In genomic region chr9:53006085-53006484, GRCm38 (mm10) we compare ENCODE assay signal across 18 mouse cellular contexts.
DNase-seq lines count a peak whose midpoint lies in the region; ATAC-seq and TF ChIP-seq lines count a peak whose summit lies in the region.
"Had no signal": no experiment of that assay in that cellular context is flagged by ENCODE, and none has a peak within 500 bp of the region (broad histone marks: within the 10 kb centered on the region; RNA-seq: fewer than 3 reads in every experiment).

No protein-coding gene starts in this region.

- TF ChIP-seq CTCF in Patski (IDR thresholded peaks at IDR 0.05) = no peak

- POLR2A ChIA-PET in Patski (lab: Charles Lee) = no interaction called here

- ATAC-seq in Patski = peak; percentile 54
- ATAC-seq: activated CD4-positive, CD25-positive, alpha-beta regulatory T cell, adult 4 months; CD4-positive, CD25-positive, alpha-beta regulatory T cell, adult 4 months had no signal

- in situ Hi-C loops in Patski (cut with MboI; ENCODE audit: low pct_unique_long_range_greater_than_20kb) = no loop called here

- no peaks in the 10 kb centered on the region for H3K27me3 ChIP-seq in Patski

- CTCF ChIA-PET in Patski (lab: Charles Lee) = no interaction called here

- DNase-seq in Muller cell, postnatal 12 days (ENCODE audit: inconsistent ontology term) = peak; percentile 83
- no peak for DNase-seq in Patski (ENCODE audit: low read depth, low spot score)
- no peak for DNase-seq in spleen, adult 18-20 months
- no peak for DNase-seq in left cerebral cortex, adult 18-20 months (ENCODE audit: low spot score in 2 of 2)
- DNase-seq: adrenal gland, adult 2 months; adrenal gland, adult 8-10 months; adrenal gland, postnatal 10 days; adrenal gland, postnatal 14 days; adrenal gland, postnatal 25 days; adrenal gland, postnatal 36 days; B cell, adult 2 months; cerebellum, adult 11 months; cerebellum, adult 11-12 months; cerebellum, adult 18-20 months; cerebellum, adult 2 months; cerebellum, adult 8-10 months had no signal
